Mouse (Mus musculus): ENCODE results near the gene Ccdc162.

Gene Ccdc162

DNA sequence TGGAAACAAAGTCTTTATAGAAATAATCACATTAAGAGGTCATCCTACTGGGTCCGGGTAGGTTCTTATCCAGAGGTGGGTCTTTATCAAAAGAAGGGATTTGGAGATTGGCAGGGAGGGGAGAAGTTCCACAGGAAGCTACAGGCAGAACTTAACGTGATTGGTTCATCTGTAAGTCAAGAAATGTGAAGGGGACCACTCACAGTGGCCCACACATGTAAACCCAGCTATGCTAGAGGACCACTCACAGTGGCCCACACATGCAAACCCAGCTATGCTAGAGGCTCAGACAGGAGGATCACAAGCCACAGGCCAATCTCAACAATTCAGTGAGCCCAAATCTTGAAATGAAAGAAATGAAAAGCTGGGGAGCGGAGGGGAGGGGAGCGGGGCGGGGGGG, 67.2 kb downstream of the Ccdc162 start:
- in situ Hi-C loops (cut with MboI; ENCODE audit: unreplicated experiment in 2 of 2), result no loop called here

DNA sequence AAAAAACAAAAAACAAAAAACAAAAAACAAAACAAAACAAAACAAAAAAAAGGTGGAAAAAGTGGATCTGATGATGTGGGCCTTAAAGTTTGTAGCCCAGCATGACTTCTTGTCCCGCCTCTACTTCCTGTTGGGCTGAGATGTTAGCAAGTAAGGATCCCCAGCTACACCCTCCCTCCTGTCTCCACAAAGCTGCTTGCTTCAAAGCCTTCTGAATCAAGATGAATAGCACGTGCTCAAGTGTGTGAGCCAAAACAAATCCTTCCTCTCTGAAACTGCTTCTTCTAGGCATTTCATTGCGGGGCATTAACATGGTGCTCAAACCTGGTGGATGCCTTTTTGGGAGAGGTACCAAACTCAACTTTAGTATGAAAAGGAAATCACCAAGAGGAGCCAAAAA, 77.7 kb downstream of the Ccdc162 start:
- in situ Hi-C loops (cut with MboI; ENCODE audit: unreplicated experiment in 2 of 2), result no loop called here

DNA sequence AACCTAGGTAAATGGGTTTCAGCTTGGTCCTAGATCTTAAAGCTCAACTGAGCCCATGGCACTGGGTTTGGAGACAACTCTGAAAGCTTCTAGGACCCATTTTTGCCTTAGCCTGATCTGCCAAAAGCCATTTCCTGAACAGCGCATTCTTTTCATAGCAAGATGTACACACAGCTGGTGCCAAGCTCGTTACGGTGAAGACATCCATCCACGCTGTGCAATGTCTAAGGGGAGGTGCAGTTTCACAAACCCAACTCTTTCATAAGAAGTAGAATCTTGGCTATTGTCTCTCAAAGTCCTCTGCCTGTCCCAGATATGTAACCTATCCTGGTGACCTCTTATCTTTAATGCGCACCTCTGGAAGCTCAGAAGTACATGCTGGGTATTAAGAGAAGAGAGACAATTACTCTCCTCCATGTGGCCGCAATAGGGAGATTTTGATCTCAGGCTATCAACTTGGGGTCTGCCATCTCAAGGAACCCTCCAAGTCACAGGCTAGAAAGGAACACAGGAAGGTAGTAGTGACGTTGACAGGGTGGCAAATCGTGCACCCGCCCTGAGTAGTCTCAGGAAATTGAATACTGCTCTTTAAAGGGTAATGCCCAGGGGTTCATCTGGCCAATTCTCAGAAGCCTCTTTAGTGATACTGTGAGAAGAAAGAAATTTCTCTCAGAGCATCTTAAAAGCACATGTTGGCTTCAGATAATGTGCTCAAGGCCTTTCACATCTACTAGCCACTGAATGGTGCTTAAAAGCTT, 81.0 kb downstream of the Ccdc162 start:
- in situ Hi-C loops (cut with MboI; ENCODE audit: unreplicated experiment in 2 of 2), result no loop called here

DNA sequence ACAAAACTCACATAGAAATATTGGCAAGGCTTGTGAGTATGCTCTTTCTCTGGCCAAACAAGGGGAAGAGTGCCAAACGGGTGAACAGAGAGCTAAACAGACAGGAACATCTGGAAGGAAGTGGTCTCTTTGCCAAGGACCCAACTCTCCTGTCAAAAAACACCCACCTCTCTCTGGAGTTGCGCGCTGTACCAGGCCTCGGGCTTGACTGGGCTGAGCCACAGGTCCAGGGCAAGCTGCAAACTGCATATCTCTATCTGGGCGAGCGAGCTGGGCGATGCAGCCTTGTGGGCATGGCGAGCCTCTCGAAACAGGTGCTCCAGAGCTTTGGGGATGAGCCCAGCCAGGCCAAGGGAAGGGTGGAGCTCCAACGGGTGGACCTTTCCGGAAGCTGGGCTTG, 82.6 kb downstream of the Ccdc162 start:
- in situ Hi-C loops (cut with MboI; ENCODE audit: unreplicated experiment in 2 of 2), result no loop called here

GRCm38 (mm10) chr10:41632062-41632461, 84.4 kb downstream of the Ccdc162 start:
- in situ Hi-C loops (cut with MboI; ENCODE audit: unreplicated experiment in 2 of 2), result no loop called here

- in situ Hi-C loops (cut with MboI; ENCODE audit: unreplicated experiment in 2 of 2), result no loop called here
Measured at GRCm38 (mm10) chr10:41626996-41627395, 89.4 kb downstream of the Ccdc162 start.

GRCm38 (mm10) chr10:41619988-41620387, 96.4 kb downstream of the Ccdc162 start:
- in situ Hi-C loops (cut with MboI; ENCODE audit: unreplicated experiment in 2 of 2), result no loop called here

DNA sequence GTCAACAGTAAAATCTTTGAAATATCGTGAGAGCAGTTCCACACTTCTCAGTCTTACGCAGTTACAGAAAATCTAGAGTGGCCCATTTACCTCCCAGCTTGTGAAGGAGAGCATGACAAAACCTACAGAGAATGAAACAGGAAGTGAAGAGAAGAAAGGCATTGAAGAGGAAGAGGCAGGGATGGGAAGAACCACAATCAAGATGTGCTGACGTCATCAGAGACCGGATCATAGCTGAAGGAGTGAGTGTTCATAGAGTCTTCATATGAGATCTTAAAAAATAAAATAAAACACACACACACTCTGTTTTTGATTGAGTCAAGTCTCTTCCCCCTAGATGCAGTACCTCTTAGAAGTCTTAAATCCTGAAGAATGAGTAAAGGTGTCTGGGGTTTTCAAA, 100.9 kb downstream of the Ccdc162 start:
- in situ Hi-C loops (cut with MboI; ENCODE audit: unreplicated experiment in 2 of 2), result no loop called here

GRCm38 (mm10) chr10:41611941-41612340, 104.5 kb downstream of the Ccdc162 start:
- in situ Hi-C loops (cut with MboI; ENCODE audit: unreplicated experiment in 2 of 2), result no loop called here

DNA sequence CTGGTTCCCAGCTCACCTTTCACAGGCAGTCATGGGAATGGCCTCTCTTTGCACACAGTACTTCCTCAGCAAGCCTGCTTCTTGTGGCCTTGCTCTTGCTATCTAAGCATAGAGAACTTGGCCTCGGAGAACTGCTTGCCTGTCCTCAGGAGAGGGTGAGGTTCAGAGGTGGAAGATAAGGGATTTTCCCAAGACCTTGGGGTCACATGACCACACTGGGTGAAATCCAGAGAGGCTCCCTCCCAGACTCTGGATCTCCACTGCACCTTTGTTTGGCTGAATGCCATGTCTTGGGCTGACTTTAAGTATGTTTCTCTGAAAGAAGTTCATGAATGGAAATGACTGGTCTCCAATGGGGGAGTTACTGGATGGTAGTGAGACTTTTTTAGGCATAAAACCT, 107.0 kb downstream of the Ccdc162 start:
- in situ Hi-C loops (cut with MboI; ENCODE audit: unreplicated experiment in 2 of 2), result no loop called here

DNA sequence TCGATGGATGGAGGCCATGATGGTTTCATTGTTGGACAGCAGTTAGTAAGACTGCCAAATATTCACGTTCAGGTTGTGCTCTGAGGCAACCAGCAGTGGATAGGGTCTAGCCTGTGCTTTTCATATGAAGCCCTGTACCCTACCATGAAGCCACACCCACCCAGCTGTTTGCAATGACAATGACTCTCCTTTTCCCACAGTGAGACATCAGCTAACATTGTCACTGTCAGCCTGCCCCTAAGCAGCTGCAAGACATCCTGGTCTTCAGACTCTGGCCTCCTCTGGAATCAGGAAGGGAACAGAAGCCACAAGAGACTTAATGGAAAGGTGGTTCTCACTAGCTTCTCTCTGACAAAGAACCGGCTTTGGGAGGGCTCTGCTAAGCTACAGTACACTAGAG, 107.9 kb downstream of the Ccdc162 start:
- in situ Hi-C loops (cut with MboI; ENCODE audit: unreplicated experiment in 2 of 2), result no loop called here

DNA sequence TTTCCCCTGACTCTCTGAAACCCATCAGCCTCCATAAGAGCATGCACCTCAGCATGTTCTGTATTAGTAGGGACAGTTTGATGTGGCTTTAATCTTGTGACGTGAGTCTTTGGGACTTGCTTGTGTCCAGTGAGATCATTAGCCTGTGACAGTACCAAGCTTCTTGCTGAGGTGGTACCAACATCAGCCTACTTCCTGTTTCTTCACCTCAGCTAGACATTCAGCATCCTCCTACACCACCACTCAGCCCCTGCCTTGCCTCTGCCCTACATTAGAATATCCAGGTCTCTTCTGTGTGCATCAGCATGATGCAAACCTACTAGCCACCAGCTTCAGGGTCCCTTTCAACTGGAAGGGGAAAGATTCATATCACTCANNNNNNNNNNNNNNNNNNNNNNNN, 113.8 kb downstream of the Ccdc162 start:
- in situ Hi-C loops (cut with MboI; ENCODE audit: unreplicated experiment in 2 of 2), result no loop called here

DNA sequence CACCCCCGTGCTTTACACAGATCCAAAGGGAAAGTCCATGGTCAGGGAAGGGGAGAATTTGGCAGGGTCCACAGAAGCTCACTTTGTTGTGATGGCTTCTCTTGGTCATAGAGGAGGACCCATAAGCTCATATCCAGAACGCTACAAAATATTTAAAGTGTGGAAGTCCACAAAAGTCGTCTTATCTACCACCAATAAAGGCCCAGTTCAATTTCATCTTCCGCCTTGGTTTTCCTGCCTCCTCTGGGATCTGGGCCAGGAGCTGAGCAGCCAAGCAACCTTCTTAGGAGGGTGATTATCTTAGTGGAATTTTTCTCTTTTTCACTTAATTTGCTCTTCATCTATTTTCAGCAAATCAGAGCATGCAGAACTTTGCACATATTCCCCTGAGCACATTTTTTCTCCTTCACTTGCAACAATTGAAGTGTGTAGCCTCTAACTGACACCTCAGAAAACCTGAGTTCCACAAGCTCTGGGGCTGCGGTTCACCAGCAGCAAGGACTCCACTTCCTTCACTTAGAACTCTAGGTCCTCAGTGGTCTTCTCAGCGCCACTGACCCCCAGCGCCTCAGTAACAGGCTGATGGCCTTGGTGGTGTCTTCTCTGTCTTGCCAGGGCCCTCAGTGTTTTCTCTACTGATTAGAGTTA, 114.4 kb downstream of the Ccdc162 start:
- in situ Hi-C loops (cut with MboI; ENCODE audit: unreplicated experiment in 2 of 2), result no loop called here

- in situ Hi-C loops (cut with MboI; ENCODE audit: unreplicated experiment in 2 of 2), result no loop called here
Measured at GRCm38 (mm10) chr10:41601302-41601701, 115.1 kb downstream of the Ccdc162 start.

DNA sequence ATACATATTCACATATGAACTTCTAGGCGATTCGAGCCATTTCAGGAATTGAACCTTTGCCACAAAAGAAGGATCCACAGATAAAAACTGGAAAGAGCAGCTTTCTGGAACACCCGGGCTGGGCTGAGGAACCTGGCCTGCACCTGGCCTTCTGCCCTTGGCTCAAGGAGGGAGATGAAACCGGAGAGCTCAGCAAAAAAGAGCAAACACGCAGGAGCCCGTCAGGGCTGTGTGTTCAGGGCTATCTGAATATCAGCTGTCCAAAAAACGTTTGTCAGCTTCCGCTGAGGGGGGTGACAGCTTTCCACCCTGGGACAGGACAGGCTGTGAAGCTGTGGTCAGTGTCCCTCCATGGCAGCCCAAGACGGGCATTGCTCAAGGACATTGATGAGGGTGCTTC, 117.4 kb downstream of the Ccdc162 start:
- in situ Hi-C loops (cut with MboI; ENCODE audit: unreplicated experiment in 2 of 2), result no loop called here

DNA sequence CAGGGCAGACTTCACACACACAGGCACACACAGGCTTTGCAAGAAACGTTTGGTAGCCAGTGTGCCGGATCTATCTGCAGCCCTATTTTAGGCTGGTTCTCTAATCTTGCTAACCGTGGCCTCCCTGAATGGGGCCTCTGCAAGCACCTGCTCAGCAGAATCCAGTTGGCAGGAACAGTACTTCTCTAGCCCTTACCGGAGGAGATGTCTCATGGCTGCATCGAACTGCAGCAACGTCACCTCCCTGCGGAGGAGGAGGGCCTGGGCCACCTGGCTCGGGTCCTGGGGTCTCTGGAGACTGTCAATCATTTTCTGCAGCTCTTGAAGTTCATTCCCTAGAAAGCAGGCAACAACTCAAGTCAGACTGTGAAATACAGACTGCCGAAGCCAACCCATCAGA, 118.2 kb downstream of the Ccdc162 start:
- in situ Hi-C loops (cut with MboI; ENCODE audit: unreplicated experiment in 2 of 2), result no loop called here

DNA sequence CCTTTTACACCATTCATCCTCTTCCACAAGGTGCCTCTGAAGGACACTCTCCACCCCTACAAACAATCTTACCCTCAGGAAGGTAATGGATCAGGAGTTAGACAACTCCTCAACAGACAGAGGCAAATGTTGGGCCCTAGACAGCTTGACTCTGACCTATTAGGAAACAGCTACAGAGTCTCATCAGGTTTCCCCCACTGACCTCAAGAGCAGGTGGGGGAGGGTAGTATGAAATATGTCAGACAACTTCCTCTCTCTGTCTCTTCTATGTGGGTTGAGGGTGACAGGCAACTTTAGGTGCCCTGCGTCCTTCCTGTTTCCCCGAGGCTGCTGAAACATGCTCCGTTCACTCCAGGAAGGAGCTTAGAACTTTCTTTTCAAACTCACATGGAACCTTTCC, 120.9 kb downstream of the Ccdc162 start:
- in situ Hi-C loops (cut with MboI; ENCODE audit: unreplicated experiment in 2 of 2), result no loop called here

DNA sequence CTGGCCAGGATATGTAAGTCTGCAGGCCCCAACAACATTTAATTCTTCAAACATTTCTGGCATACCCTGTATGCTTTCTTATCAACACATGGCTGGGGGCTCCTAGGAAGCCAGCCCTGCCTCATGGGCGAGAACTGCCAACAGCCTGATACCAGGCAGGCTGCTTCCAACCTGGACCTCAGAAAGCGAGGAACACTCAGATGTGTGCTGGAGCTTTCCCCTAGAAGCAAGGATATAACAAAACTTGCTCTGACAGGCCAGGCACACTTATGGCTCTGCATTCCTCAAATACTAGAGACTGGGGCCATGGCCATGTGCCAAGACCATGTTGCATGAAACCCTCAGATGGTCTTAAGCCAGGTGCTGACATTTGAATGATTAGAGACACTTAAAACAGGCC, 121.5 kb downstream of the Ccdc162 start:
- in situ Hi-C loops (cut with MboI; ENCODE audit: unreplicated experiment in 2 of 2), result no loop called here

DNA sequence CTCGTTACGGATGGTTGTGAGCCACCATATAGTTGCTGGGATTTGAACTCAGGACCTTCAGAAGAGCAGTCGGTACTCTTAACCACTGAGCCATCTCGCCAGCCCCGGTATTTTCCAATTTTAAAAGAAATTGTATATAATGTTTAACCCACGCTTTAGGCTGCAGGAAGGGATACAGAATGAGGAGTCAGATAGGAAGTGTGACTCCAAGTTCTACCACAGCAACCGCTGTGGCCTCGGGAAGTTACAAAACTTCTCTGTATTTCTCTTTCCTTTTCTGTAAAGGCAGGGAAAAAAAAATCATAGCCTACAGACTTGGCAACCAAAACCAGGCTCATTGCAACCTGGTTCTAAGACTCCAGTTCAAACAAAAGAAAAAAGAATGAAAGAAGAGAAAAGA, 122.0 kb downstream of the Ccdc162 start:
- in situ Hi-C loops (cut with MboI; ENCODE audit: unreplicated experiment in 2 of 2), result no loop called here

- in situ Hi-C loops (cut with MboI; ENCODE audit: unreplicated experiment in 2 of 2), result no loop called here
Measured at GRCm38 (mm10) chr10:41588616-41589015, 127.8 kb downstream of the Ccdc162 start.

DNA sequence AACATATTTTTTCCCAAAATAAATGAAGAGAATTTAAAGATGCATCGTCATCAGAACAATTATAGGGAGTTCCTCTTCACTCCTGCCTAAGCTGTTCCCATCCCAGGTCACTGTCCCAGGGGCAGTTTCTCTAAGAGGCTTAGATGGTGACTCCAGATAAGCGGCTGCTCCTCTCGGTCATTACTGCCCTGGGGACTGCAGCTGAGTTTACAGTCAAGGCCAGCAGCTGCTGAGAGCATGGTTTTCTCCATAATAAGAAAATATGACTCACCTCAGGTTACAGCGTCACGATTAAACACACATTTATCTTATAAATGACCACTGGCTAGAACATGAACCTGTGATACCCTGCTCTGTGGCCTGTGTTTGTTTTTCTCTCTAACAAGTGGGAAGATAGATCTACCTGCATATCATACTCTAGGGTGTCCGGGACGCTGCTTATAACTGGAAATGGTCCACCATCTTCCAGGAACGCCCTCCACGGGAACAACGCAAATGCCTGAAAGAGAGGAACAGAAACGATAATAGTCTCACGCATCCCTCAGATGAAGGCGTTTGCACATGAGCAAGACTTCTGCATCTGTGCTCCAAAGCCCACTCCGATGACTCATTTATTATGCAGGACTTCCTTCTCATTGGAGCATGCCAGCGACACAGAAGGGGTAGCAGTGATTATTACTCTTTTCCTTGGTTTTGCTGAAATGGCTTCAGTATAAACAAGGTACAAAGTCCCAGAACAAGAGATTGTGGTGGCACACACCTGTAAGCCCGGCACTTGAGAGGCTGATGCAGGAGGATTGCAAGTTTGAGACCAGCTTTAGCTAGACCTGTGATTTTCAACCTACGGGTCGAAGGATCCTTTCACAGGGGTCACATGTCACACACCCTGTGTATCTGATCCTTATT, 129.2 kb downstream of the Ccdc162 start:
- in situ Hi-C loops (cut with MboI; ENCODE audit: unreplicated experiment in 2 of 2), result no loop called here

All from v-Abl transformed pro-B cells (cell line).